Mouse (Mus musculus) embryo, embryonic 11.5 days (tissue): ENCODE results near the gene 1700123O20Rik.
A peak's percentile ranks its signal among the peaks of the same experiment; 100 is the strongest.

Experiments used
- DNase-seq: peaks from one replicate; pipeline ENCODE4 v3.0.0-alpha.2; 2012; ENCODE audit warnings: low read depth, low spot score

Gene 1700123O20Rik

DNA sequence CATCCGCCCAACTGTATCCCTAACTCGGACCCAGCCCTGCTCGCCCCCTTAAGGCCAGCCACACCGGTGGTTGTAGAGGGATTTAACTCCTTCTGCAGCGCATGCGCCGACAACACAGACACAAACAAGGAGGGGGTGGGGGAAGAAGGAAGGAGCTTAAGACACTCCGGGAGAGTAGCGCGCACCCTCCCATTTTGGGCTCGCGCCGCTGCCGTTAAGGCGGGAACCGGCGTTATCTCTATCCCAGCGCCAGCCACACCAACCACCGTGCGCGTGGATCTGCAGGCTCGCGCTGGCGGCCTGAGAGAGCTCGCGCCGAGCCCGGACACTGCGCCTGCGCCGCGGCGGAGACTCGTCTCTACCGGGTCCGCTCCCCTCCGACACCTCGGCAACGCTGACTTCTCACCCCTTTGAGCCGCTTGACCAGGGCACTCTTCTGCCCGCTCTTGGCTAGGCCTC, at the start of gene 1700123O20Rik:
1700123O20Rik (plus strand) TSS at position 154 of the 459 bp plus-strand sequence.
- DNase-seq: peak; percentile 85

DNA sequence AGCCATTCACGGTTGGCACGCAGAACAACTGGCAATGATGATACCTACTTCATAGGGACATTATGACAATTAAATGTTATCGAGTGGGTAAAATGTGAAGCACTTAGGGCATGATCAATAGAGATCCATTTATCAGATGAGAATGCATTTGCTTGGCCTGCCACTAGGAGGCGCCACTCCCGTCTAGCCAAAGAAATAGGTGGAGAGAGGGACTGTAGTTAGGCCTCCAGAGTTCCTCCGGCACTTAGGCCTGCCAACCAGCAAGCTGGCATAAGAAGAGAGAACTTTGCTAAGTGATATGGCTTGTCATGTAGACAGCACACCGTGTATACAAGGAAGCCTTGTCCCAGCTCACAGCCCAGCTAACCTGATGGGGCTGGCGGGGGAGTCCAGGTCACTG, 49.1 kb upstream of the 1700123O20Rik start:
- no peak for DNase-seq

DNA sequence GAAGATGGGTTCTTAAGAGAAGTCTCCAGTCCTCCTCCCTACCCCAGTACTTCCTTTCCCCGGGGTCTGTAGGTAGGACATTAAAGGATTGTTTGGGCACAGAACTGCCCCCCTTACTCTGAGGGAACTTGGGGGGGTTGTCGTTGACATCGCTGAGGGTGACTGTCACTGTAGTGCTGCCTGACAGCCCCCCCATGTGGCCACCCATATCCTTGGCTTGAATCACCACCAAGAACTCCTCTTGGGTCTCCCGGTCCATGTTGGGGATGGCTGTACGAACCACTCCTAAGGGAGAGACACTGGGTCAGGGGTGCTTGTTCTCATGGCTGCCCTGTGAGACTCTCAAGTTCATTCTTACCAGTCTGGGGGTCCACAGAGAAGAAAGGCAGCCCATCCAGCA, 47.8 kb upstream of the 1700123O20Rik start:
- DNase-seq: no peak

- DNase-seq: no peak
These were observed 45.9 kb upstream of the 1700123O20Rik start for GRCm38 (mm10) chr14:54640121-54640520.

DNA sequence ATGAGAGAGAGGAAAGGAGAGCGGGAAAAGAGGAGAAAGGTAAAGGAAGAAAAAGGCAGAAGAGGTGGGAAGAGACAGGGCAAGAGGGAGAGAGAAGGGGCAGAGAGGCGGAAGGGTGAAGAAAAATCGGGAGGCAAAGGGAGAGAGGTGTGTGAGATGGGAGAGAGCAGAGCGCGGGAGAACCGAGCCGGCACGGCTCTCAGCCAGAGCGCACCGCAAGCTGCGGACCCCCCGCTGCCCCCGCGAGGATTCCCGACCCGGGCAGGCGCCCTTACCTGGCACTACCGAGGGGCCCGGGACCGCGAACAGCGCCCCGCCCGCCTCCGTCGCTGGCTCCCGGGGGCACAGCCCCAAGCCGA, 45.1 kb upstream of the 1700123O20Rik start, which contains the start of gene Gm17606:
Gm17606 (plus strand) TSS at position 7 of the 359 bp plus-strand sequence.
- no peak for DNase-seq

DNA sequence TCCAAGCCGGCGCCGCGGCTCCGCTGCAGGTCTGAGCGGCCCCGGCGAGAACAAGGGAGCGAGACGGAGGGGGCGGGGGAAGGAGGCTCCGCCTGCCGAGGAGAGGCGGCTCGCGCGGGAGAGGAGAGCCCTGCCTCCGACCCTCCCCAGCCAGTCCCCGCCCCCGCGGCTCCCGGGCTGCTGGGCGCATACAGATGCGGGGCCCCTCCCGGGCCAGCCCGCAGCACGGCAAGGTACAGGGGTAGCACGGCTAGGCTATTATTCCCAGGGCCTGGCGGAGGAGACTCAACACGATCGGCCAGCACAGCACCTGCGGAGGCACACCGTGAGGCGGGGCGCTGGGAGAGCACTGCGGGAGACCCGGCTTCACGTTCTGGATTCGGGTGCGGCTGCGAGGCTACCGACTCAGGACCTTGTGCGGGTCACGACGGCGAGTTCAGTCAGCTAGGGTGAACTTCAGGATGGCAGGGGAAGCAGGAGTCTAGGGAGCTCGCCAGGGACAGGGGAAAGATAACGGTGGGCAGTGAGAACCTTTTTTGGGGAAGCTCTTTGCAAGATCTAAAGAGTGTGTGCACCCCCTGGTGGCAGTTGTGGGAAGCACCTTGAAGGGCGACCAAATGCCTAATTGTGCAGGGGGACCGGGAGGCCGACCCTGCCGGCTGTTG, 44.6 kb upstream of the 1700123O20Rik start, which contains the start of gene Cdh24:
Cdh24 (minus strand) TSS at position 60 of the 665 bp plus-strand sequence.
- DNase-seq: peak; percentile 85

- DNase-seq: no peak
These were observed 43.6 kb upstream of the 1700123O20Rik start for GRCm38 (mm10) chr14:54642224-54642944.

DNA sequence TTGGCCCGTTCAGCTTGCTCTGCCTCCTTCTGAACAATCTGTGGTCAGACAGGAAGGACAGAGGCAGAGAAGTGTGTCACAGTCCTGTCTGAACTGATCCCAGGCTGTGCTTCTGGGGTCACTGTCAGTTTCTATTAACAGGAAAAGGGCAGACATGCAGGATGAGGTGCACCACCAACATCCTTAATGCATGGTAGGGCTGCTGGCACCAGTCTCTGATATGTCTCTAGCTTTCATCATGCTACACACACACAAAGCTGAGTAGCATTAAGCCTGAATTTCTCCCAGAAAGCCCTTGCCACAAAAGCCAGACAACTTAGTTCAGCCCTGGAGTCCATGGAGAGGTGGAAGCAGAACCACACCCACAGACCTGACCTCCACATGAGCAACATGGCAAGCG, 43.0 kb upstream of the 1700123O20Rik start:
- DNase-seq: no peak

GRCm38 (mm10) chr14:54644294-54644693, 41.7 kb upstream of the 1700123O20Rik start:
- no peak for DNase-seq

- no peak for DNase-seq
These were observed 39.6 kb upstream of the 1700123O20Rik start for GRCm38 (mm10) chr14:54646455-54646854.

- no peak for DNase-seq
These were observed 38.9 kb upstream of the 1700123O20Rik start for GRCm38 (mm10) chr14:54646898-54647636.

- DNase-seq: no peak
These were observed 38.1 kb upstream of the 1700123O20Rik start for GRCm38 (mm10) chr14:54647900-54648299.

GRCm38 (mm10) chr14:54650621-54651454, 35.2 kb upstream of the 1700123O20Rik start:
- DNase-seq: peak; percentile 89

GRCm38 (mm10) chr14:54651556-54651955, 34.5 kb upstream of the 1700123O20Rik start:
- no peak for DNase-seq

GRCm38 (mm10) chr14:54652787-54653186, 33.2 kb upstream of the 1700123O20Rik start:
- DNase-seq: no peak

DNA sequence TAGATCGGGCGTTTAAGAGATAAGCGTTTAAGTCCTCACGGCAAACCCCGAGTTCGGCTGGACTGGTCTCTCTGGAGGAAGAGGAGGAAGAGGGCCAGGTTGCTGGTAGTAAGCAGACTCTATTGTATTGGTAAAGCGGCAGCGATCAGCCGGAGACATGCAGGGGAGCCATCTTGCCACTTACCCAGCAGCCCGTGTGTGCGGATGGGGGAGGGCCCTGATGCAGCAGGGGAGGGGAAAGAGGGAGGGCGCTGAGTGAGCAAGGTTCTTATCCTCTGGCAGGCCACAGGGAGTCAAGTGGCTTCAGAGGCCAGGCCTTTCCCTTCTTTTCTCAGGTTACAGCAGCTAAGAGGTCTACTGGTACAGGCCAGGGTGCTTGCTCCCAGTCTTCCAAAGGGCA, 32.5 kb upstream of the 1700123O20Rik start:
- DNase-seq: peak; percentile 84

DNA sequence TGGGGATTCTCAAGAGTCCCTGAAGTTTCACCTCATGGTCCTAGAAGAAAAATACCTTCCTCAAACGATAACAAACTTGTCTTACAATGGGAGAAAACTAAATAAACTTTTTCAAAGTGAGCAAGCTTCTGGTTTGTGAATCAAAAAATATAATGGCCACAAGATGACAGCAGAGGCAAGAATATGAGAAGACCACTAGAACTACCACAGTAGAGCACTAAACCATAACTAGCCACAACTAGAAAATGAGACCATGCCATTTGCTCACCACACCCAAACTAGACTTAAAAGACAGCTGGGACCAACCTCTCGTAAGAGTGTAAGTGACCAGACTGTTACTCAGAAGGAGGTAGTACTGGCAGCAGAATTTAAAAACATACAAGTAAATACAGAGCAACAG, 26.0 kb upstream of the 1700123O20Rik start:
- DNase-seq: no peak

DNA sequence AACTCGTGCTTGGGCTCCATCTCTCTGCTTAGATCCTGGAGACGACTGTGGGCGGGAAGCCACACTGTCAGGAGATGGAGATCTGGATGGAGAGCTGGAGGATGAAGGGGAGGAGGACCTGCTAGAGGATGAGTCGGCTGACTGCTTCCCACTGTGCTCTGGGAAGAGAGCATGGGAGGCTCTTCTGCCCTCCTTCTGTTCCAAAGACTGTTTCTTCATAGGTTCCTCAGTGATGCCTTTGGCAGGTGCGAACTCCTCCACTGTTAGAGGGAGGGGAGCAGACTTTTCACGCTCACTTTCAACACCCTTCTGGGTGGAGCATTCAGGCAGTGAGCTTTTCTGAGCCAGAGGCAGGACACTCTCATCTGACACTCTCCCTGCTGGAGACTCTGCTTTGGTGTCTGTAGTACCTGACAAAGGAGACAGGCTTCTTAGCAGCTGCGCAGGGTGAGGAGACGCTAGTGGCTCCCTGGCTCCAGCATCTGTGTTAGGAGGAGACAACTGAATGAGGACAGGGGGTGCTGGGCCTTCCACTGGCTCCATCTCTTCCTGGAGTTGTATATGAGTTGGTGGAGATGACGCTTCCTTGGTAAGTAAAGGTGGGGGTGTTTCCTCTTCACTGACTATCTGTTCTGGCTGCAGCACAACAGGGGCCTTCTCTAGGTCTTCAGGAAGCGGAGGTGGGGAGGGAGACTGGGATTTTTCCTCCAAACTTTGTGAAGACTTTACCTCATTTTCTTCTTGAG, 21.4 kb upstream of the 1700123O20Rik start:
- no peak for DNase-seq

DNA sequence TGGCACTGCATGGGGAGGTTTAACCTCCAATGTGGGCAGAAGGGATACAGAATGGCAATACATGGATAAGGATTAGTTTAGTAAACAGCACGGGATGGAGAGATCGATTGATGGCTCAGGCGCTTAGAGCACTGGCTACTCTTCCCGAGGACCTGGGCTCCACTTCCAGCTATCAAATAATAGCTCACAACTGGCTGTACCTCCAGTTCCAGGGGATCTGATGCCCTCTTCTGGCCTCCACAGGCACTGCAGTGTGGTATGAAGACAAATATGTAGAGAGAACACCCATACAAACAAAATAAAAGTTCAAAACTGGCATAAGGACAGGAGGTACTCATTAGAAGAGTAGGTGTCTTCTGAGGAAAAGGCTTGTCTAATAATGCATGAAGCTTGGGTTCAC, 16.6 kb upstream of the 1700123O20Rik start:
- DNase-seq: no peak

- no peak for DNase-seq
These were observed 11.7 kb upstream of the 1700123O20Rik start for GRCm38 (mm10) chr14:54674317-54674716.

DNA sequence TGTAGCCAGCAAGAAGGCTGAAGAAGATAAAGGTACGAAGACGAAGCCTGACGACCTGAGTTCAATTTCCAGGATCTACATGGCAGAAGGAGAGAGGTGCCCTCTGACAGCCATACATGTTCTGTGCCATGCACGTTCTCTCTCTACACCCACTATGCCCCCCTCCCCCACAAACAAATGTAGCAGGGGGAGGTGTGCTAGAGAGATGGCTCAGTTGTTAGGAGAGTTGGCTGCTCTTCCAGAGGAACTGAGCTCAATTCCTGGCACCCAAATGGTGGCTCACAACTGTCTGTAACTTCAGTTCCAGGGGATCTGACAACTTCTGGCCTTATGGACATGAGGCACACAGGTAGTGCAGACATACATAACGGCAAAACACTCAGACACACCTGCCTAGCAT, 9.7 kb upstream of the 1700123O20Rik start:
- DNase-seq: no peak
